Mouse (Mus musculus) heart, embryonic 11.5 days (tissue): ENCODE data around the gene Cep295nl. TPM values are rescaled to one million over a fixed set of nuclear protein-coding genes. Genes with fewer than 3 reads are reported as not detected.
"Not testable (repeated sequence)": the region's sequence is repeated elsewhere in the genome, so short reads cannot be mapped to it uniquely, and the experiment has no call there.

Source experiments
- ATAC-seq: fragments of 200-750 bp; cut with Nextera tagmentation; replicated peaks from 2 replicates; pipeline ENCODE4 v1.8.0; 2017; ENCODE audit warnings: moderate library complexity; ENCODE audit not compliant: insufficient number of reproducible peaks, low FRiP score, low TSS enrichment
- H3K27ac ChIP-seq: fragments of 300-500 bp; sonication (generic); 2 replicates; pipeline ENCODE4 v1.5.1; 2014; ENCODE audit warnings: mild to moderate bottlenecking, low read depth, low read length
- H3K27me3 ChIP-seq: fragments of 300-500 bp; sonication (generic); 2 replicates; pipeline ENCODE4 v1.6.1; 2014; ENCODE audit warnings: mild to moderate bottlenecking, low read length, mixed read lengths; ENCODE audit not compliant: control insufficient read depth, insufficient read depth
- H3K36me3 ChIP-seq: fragments of 300-500 bp; sonication (generic); 2 replicates; pipeline ENCODE4 v1.6.1; 2014; ENCODE audit warnings: mild to moderate bottlenecking, low read length, moderate library complexity, mixed read lengths; ENCODE audit not compliant: control insufficient read depth, insufficient read depth
- H3K4me1 ChIP-seq: fragments of 300-500 bp; sonication (generic); 2 replicates; pipeline ENCODE4 v1.6.1; 2014; ENCODE audit warnings: low read length; ENCODE audit not compliant: control insufficient read depth, insufficient read depth
- H3K4me2 ChIP-seq: fragments of 300-500 bp; sonication (generic); 2 replicates; pipeline ENCODE4 v1.6.1; 2014; ENCODE audit warnings: mild to moderate bottlenecking, moderate library complexity
- H3K4me3 ChIP-seq: fragments of 300-500 bp; sonication (generic); 2 replicates; pipeline ENCODE4 v1.5.1; 2014; ENCODE audit warnings: low read depth, low read length
- H3K9ac ChIP-seq: fragments of 300-500 bp; sonication (generic); 2 replicates; pipeline ENCODE4 v1.6.1; 2014; ENCODE audit warnings: mild to moderate bottlenecking, low read depth, low read length, moderate library complexity
- H3K9me3 ChIP-seq: fragments of 300-500 bp; sonication (generic); replicated peaks from 2 replicates; pipeline ENCODE4 v1.6.1; 2016; ENCODE audit warnings: low read length; ENCODE audit not compliant: control insufficient read depth
- WGBS: fragments of 180-500 bp; shearing (Covaris S2); extraction: QIAGEN DNeasy Blood & Tissue Kit; methylation state at CpG from one replicate; pipeline ENCODE4 v1.1.7; 2014; ENCODE audit not compliant: insufficient replicate concordance; 5-methylcytosine and 5-hydroxymethylcytosine counted together
- polyA plus RNA-seq: library from polyadenylated mRNA; unstranded; fragments of >200 nt; fragmentation: Nextera tagmentation; extraction: Ambion mirVana; gene quantifications from 2 replicates; pipeline ENCODE4 v1.2.1, GENCODE M21; 2014

Gene Cep295nl
- 0.18 and 0.31 TPM in 2 replicates for polyA plus RNA-seq

DNA sequence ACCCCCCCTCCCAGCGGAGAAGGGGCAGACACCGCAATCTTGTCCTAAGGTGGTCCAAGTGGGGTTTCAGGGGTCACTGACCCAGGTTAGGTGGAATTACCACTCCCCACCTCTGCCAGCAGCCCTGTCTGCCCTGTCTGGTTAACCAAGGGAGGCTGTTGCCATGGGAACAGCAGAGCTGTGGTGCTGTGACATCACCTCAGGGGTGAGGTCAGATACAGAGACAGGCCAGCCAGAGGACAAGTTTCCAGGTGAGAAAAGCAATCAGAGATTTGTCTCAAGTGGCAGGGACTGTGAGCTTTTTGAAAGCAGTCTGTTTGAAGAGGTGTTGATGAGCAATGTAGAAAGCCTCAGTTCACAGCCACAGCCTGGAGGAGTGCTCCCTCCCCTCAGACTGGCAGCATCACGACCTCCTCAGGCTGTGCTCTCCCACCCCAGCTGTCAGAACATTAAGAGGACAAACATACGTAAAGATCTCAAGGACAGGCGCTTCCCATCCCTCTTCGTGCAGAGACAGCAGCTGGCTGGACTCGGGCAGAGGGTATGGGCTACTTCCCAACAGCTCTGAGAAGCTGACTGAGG lies at the start of gene Cep295nl:
Cep295nl (minus strand) TSS at position 101 of the 582 bp plus-strand sequence.
- H3K36me3 ChIP-seq: no peaks in the 10 kb centered on the region; the same call in 1 of the 2 replicates
- no peak within 1 kb of the TSS for H3K27ac ChIP-seq
- H3K27me3 ChIP-seq: no peaks in the 10 kb centered on the region
- WGBS: 27% methylated on average over 7 of the region's 7 CpGs
- H3K4me1 ChIP-seq: peaks cover 34% of the 10 kb centered on the region
- no peak within 1 kb of the TSS for H3K4me3 ChIP-seq
- no peak within 1 kb of the TSS for H3K9ac ChIP-seq
- H3K9me3 ChIP-seq: no peaks in the 10 kb centered on the region
- no peak within 1 kb of the TSS for H3K4me2 ChIP-seq
- no peak for ATAC-seq

- H3K4me2 ChIP-seq, H3K4me3 ChIP-seq, ATAC-seq, H3K4me1 ChIP-seq, H3K27me3 ChIP-seq, H3K27ac ChIP-seq, H3K36me3 ChIP-seq, H3K9me3 ChIP-seq, H3K9ac ChIP-seq: not testable (repeated sequence)
- WGBS: 88% methylated on average over 13 of the region's 13 CpGs
Measured at GRCm38 (mm10) chr11:118387816-118388215, 45.5 kb upstream of the Cep295nl start.

DNA sequence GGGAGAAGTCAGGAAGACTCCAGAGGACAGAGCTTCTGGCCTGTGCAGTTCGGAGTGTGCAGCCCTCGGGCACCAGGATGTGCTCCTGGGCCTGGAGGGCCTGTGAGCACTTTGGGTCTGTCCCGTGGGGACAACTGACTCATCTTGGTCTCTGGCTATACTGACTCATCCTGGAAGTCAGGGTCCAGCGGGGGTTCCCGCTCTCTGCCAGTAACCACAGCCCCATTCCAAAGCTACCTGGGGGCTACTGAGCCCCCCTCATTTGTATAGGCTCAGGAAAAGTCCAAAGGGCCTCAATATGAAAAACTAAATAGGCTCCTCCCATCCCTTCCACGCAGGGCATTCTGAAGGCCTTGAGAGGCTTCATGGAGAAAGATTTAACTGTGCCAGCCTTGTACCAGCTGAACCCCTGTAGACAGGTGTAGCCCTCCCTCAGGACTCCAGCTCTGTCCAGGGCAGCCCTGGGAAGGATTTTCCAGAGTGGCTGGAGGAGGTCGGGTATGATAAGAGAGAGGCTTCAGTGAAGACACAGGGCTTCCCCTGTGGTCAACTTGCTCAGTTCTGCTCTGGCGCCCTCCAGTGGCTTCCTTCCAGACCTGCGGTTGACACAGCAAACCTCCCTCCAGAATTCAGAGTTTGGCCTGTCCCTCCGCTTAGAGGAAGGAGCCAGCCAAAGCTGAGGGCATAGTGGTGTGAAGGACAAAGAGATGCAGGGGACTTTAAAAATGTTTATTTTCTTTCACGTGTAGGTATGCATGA lies 37.1 kb upstream of the Cep295nl start:
- H3K27ac ChIP-seq: no peak overlapping the region
- H3K27me3 ChIP-seq: no peaks in the 10 kb centered on the region
- H3K4me1 ChIP-seq: peaks cover 5% of the 10 kb centered on the region
- no peak overlapping the region for H3K9ac ChIP-seq
- no peak overlapping the region for H3K4me3 ChIP-seq
- WGBS: 39% methylated on average over 11 of the region's 11 CpGs
- no peak for ATAC-seq
- no peaks in the 10 kb centered on the region for H3K9me3 ChIP-seq
- H3K36me3 ChIP-seq: no peaks in the 10 kb centered on the region
- no peak overlapping the region for H3K4me2 ChIP-seq

GRCm38 (mm10) chr11:118378656-118379055 lies 36.4 kb upstream of the Cep295nl start:
- ATAC-seq: no peak
- H3K36me3 ChIP-seq: no peaks in the 10 kb centered on the region
- H3K4me2 ChIP-seq: no peak overlapping the region
- no peaks in the 10 kb centered on the region for H3K27me3 ChIP-seq
- 77% methylated on average over 6 of the region's 6 CpGs for WGBS
- no peak overlapping the region for H3K4me3 ChIP-seq
- no peak overlapping the region for H3K9ac ChIP-seq
- peaks cover 5% of the 10 kb centered on the region for H3K4me1 ChIP-seq
- H3K27ac ChIP-seq: no peak overlapping the region
- no peaks in the 10 kb centered on the region for H3K9me3 ChIP-seq

DNA sequence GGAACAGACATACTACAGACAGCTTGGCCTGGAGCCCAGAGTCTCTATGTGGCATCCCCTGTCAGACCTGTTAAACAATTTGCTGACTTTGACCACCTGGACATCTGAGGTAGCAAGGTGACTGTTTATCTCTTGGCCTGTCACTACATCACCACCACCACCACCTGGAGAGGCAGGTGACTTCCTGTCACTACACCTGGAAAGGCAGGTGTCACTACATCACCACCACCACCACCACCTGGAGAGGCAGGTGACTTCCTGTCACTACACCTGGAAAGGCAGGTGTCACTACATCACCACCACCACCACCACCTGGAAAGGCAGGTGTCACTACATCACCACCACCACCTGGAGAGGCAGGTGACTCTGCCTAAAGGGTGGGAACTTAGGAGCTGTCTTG lies 34.0 kb upstream of the Cep295nl start:
- not testable (repeated sequence) for H3K27me3 ChIP-seq, ATAC-seq, H3K9ac ChIP-seq, H3K36me3 ChIP-seq, H3K9me3 ChIP-seq, H3K27ac ChIP-seq, H3K4me2 ChIP-seq, H3K4me1 ChIP-seq, H3K4me3 ChIP-seq

- no peaks in the 10 kb centered on the region for H3K36me3 ChIP-seq
- no peak for ATAC-seq
- H3K4me2 ChIP-seq: no peak overlapping the region
- H3K27me3 ChIP-seq: peaks cover 3% of the 10 kb centered on the region; the same call in 1 of the 2 replicates
- WGBS: 76% methylated on average over 5 of the region's 5 CpGs
- no peak overlapping the region for H3K9ac ChIP-seq
- H3K4me1 ChIP-seq: peaks cover 5% of the 10 kb centered on the region
- H3K4me3 ChIP-seq: no peak overlapping the region
- H3K9me3 ChIP-seq: no peaks in the 10 kb centered on the region
- no peak overlapping the region for H3K27ac ChIP-seq
Measured at GRCm38 (mm10) chr11:118375881-118376280, 33.6 kb upstream of the Cep295nl start.

DNA sequence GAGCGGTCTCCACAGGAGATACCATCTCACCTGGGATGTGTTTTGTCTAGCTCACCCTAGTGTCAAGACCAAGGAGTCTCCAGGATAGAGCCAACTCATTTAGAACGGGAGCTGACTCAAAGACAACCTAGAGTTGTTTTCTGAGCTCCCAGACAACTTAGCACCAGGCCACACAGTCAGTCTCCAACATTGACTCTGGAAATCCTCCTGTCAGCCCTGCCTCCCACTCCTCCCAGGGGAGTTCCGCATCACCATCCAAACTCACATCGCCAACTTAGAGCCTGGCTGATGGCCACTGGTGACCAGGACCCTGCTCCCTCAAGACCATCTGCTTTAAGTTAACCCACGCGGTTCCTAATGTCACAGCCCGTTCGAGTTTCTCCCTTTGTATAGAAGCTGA lies 33.2 kb upstream of the Cep295nl start:
- peaks cover 3% of the 10 kb centered on the region; the same call in 1 of the 2 replicates for H3K27me3 ChIP-seq
- no peak for ATAC-seq
- no peak overlapping the region for H3K4me3 ChIP-seq
- WGBS: 86% methylated on average over 8 of the region's 8 CpGs
- no peak overlapping the region for H3K4me2 ChIP-seq
- no peaks in the 10 kb centered on the region for H3K36me3 ChIP-seq
- H3K9ac ChIP-seq: no peak overlapping the region
- peaks cover 5% of the 10 kb centered on the region for H3K4me1 ChIP-seq
- no peak overlapping the region for H3K27ac ChIP-seq
- no peaks in the 10 kb centered on the region for H3K9me3 ChIP-seq

GRCm38 (mm10) chr11:118375006-118375405 lies 32.7 kb upstream of the Cep295nl start:
- H3K4me2 ChIP-seq: no peak overlapping the region
- peaks cover 5% of the 10 kb centered on the region for H3K4me1 ChIP-seq
- H3K4me3 ChIP-seq: no peak overlapping the region
- H3K36me3 ChIP-seq: no peaks in the 10 kb centered on the region
- peaks cover 3% of the 10 kb centered on the region; the same call in 1 of the 2 replicates for H3K27me3 ChIP-seq
- no peak for ATAC-seq
- H3K9me3 ChIP-seq: no peaks in the 10 kb centered on the region
- H3K9ac ChIP-seq: no peak overlapping the region
- H3K27ac ChIP-seq: no peak overlapping the region

GRCm38 (mm10) chr11:118374506-118374905 lies 32.2 kb upstream of the Cep295nl start:
- peaks cover 4% of the 10 kb centered on the region for H3K4me1 ChIP-seq
- H3K4me3 ChIP-seq: no peak overlapping the region
- no peak overlapping the region for H3K27ac ChIP-seq
- 62% methylated on average over 5 of the region's 5 CpGs for WGBS
- H3K9ac ChIP-seq: no peak overlapping the region
- H3K27me3 ChIP-seq: peaks cover 3% of the 10 kb centered on the region; the same call in 1 of the 2 replicates
- H3K36me3 ChIP-seq: no peaks in the 10 kb centered on the region
- no peak for ATAC-seq
- H3K9me3 ChIP-seq: no peaks in the 10 kb centered on the region
- H3K4me2 ChIP-seq: no peak overlapping the region
